Mouse (Mus musculus): Measurements from ENCODE around the gene Olfr692. TPM values are rescaled to one million over a fixed set of nuclear protein-coding genes. Genes with fewer than 3 reads are reported as not detected.
A peak's percentile ranks its signal among the peaks of the same experiment; 100 is the strongest.
"Not testable (repeated sequence)": the region's sequence is repeated elsewhere in the genome, so short reads cannot be mapped to it uniquely, and the experiment has no call there.

Gene Olfr692
- polyA plus RNA-seq, 1 experiment from 2014 or later: not detected

GRCm38 (mm10) chr7:105395131-105395820 is 27.2 kb downstream of the Olfr692 start:
- Histone ChIP-seq H3K4me2 (ENCODE audit: low read length) (no peak overlapping the region), H3K4me1 (ENCODE audit: control insufficient read depth, insufficient read depth, low read length) (peaks cover 6% of the 10 kb centered on the region; the same call in 1 of the 2 replicates), H3K9me3 (replicated peaks; ENCODE audit: control insufficient read depth, low read length) (no peaks in the 10 kb centered on the region), H3K36me3 (ENCODE audit: control insufficient read depth, insufficient read depth, low read length) (no peaks in the 10 kb centered on the region), H3K4me3 (ENCODE audit: low read depth, low read length) (no peak overlapping the region), H3K9ac (ENCODE audit: low read length) (no peak overlapping the region), H3K27me3 (replicated peaks; ENCODE audit: control insufficient read depth, insufficient read depth, low read length) (no peaks in the 10 kb centered on the region), H3K27ac (ENCODE audit: low read depth, low read length) (no peak overlapping the region)
- ATAC-seq (no peak), DNase-seq (ENCODE audit: low spot score) (no peak)

- ATAC-seq: no peak
- Histone ChIP-seq H3K4me3 (ENCODE audit: low read depth, low read length) (no peak overlapping the region), H3K27me3 (replicated peaks; ENCODE audit: control insufficient read depth, insufficient read depth, low read length) (no peaks in the 10 kb centered on the region), H3K9me3 (replicated peaks; ENCODE audit: control insufficient read depth, low read length) (no peaks in the 10 kb centered on the region), H3K4me2 (ENCODE audit: low read length) (no peak overlapping the region), H3K27ac (ENCODE audit: low read depth, low read length) (no peak overlapping the region), H3K9ac (ENCODE audit: low read length) (no peak overlapping the region), H3K36me3 (ENCODE audit: control insufficient read depth, insufficient read depth, low read length) (no peaks in the 10 kb centered on the region), H3K4me1 (ENCODE audit: control insufficient read depth, insufficient read depth, low read length) (peaks cover 6% of the 10 kb centered on the region; the same call in 1 of the 2 replicates)
- DNase-seq (ENCODE audit: low spot score): no peak
Measured at GRCm38 (mm10) chr7:105396126-105396525, 28.1 kb downstream of the Olfr692 start.

- peaks cover 6% of the 10 kb centered on the region; the same call in 1 of the 2 replicates for H3K4me1 ChIP-seq (ENCODE audit: control insufficient read depth, insufficient read depth, low read length)
- no peak; the same call in 1 of the 2 replicates for ATAC-seq
- peak overlapping the region; percentile 84 for H3K9ac ChIP-seq (ENCODE audit: low read length)
- DNase-seq (ENCODE audit: low spot score): peak; percentile 12
- H3K27ac ChIP-seq (ENCODE audit: low read depth, low read length): 0 out of 2 replicates have a peak overlapping the region, but pooled peaks have one; percentile 58
- H3K4me3 ChIP-seq (ENCODE audit: low read depth, low read length): peak overlapping the region; percentile 81
- no peaks in the 10 kb centered on the region for H3K9me3 ChIP-seq (replicated peaks; ENCODE audit: control insufficient read depth, low read length)
- H3K27me3 ChIP-seq (replicated peaks; ENCODE audit: control insufficient read depth, insufficient read depth, low read length): no peaks in the 10 kb centered on the region
- no peaks in the 10 kb centered on the region for H3K36me3 ChIP-seq (ENCODE audit: control insufficient read depth, insufficient read depth, low read length)
- H3K4me2 ChIP-seq (ENCODE audit: low read length): peak overlapping the region; percentile 74
- WGBS: 2% methylated on average over 25 of the region's 25 CpGs
Measured at GRCm38 (mm10) chr7:105399058-105399934, 31.3 kb downstream of the Olfr692 start.

GRCm38 (mm10) chr7:105399935-105400624 is 32.0 kb downstream of the Olfr692 start, which contains the start of gene Fam160a2:
Fam160a2 (minus strand) TSS chr7:105400054.
- DNase-seq (ENCODE audit: low spot score) (peak; percentile 99), ATAC-seq (peak; percentile 98)
- Histone ChIP-seq H3K4me3 (ENCODE audit: low read depth, low read length) (peak within 1 kb of the TSS; percentile 81), H3K9me3 (replicated peaks; ENCODE audit: control insufficient read depth, low read length) (no peaks in the 10 kb centered on the region), H3K27ac (ENCODE audit: low read depth, low read length) (peak within 1 kb of the TSS; percentile 58), H3K4me1 (ENCODE audit: control insufficient read depth, insufficient read depth, low read length) (peaks cover 6% of the 10 kb centered on the region; the same call in 1 of the 2 replicates), H3K4me2 (ENCODE audit: low read length) (peak within 1 kb of the TSS; percentile 74), H3K27me3 (replicated peaks; ENCODE audit: control insufficient read depth, insufficient read depth, low read length) (no peaks in the 10 kb centered on the region), H3K36me3 (ENCODE audit: control insufficient read depth, insufficient read depth, low read length) (no peaks in the 10 kb centered on the region), H3K9ac (ENCODE audit: low read length) (peak within 1 kb of the TSS; percentile 84)
- WGBS: under 1% methylated on average over 55 of the region's 55 CpGs

- DNase-seq (ENCODE audit: low spot score): no peak
- no peak within 1 kb of the TSS for H3K27ac ChIP-seq (ENCODE audit: low read depth, low read length)
- no peak for ATAC-seq
- H3K4me1 ChIP-seq (ENCODE audit: control insufficient read depth, insufficient read depth, low read length): peaks cover under 1% of the 10 kb centered on the region; the same call in 1 of the 2 replicates
- no peaks in the 10 kb centered on the region for H3K9me3 ChIP-seq (replicated peaks; ENCODE audit: control insufficient read depth, low read length)
- H3K4me3 ChIP-seq (ENCODE audit: low read depth, low read length): no peak within 1 kb of the TSS
- H3K27me3 ChIP-seq (replicated peaks; ENCODE audit: control insufficient read depth, insufficient read depth, low read length): no peaks in the 10 kb centered on the region
- H3K36me3 ChIP-seq (ENCODE audit: control insufficient read depth, insufficient read depth, low read length): no peaks in the 10 kb centered on the region
- 83% methylated on average over 5 of the region's 5 CpGs for WGBS
- H3K9ac ChIP-seq (ENCODE audit: low read length): no peak within 1 kb of the TSS
- H3K4me2 ChIP-seq (ENCODE audit: low read length): no peak within 1 kb of the TSS
Measured at GRCm38 (mm10) chr7:105404268-105404667, 36.2 kb downstream of the Olfr692 start, which contains the start of gene Cnga4. Cnga4 (plus strand) TSS chr7:105404568.

GRCm38 (mm10) chr7:105406322-105406721 is 38.3 kb downstream of the Olfr692 start:
- Histone ChIP-seq H3K4me3 (ENCODE audit: low read depth, low read length) (no peak overlapping the region), H3K4me2 (ENCODE audit: low read length) (no peak overlapping the region), H3K9ac (ENCODE audit: low read length) (no peak overlapping the region), H3K27ac (ENCODE audit: low read depth, low read length) (no peak overlapping the region), H3K9me3 (replicated peaks; ENCODE audit: control insufficient read depth, low read length) (no peaks in the 10 kb centered on the region), H3K4me1 (ENCODE audit: control insufficient read depth, insufficient read depth, low read length) (no peaks in the 10 kb centered on the region), H3K27me3 (replicated peaks; ENCODE audit: control insufficient read depth, insufficient read depth, low read length) (no peaks in the 10 kb centered on the region), H3K36me3 (ENCODE audit: control insufficient read depth, insufficient read depth, low read length) (no peaks in the 10 kb centered on the region)
- ATAC-seq (no peak), DNase-seq (ENCODE audit: low spot score) (no peak)
- WGBS: 79% methylated on average over 1 of the region's 1 CpGs

- peak; percentile 77 for ATAC-seq
- not testable (repeated sequence) for H3K4me2 ChIP-seq (ENCODE audit: low read length); H3K9ac ChIP-seq (ENCODE audit: low read length); H3K27me3 ChIP-seq (replicated peaks; ENCODE audit: control insufficient read depth, insufficient read depth, low read length); H3K9me3 ChIP-seq (replicated peaks; ENCODE audit: control insufficient read depth, low read length); H3K27ac ChIP-seq (ENCODE audit: low read depth, low read length); H3K36me3 ChIP-seq (ENCODE audit: control insufficient read depth, insufficient read depth, low read length); H3K4me3 ChIP-seq (ENCODE audit: low read depth, low read length); H3K4me1 ChIP-seq (ENCODE audit: control insufficient read depth, insufficient read depth, low read length)
- WGBS: 63% methylated on average over 8 of the region's 8 CpGs
- DNase-seq (ENCODE audit: low spot score): peak; percentile 73
Measured at GRCm38 (mm10) chr7:105411874-105412632, 44.0 kb downstream of the Olfr692 start.

GRCm38 (mm10) chr7:105414385-105414784 is 46.4 kb downstream of the Olfr692 start:
- Histone ChIP-seq H3K27me3 (replicated peaks; ENCODE audit: control insufficient read depth, insufficient read depth, low read length) (no peaks in the 10 kb centered on the region), H3K4me1 (ENCODE audit: control insufficient read depth, insufficient read depth, low read length) (no peaks in the 10 kb centered on the region), H3K9ac (ENCODE audit: low read length) (no peak overlapping the region), H3K36me3 (ENCODE audit: control insufficient read depth, insufficient read depth, low read length) (no peaks in the 10 kb centered on the region), H3K27ac (ENCODE audit: low read depth, low read length) (no peak overlapping the region), H3K4me2 (ENCODE audit: low read length) (no peak overlapping the region), H3K9me3 (replicated peaks; ENCODE audit: control insufficient read depth, low read length) (no peaks in the 10 kb centered on the region), H3K4me3 (ENCODE audit: low read depth, low read length) (no peak overlapping the region)
- ATAC-seq (no peak), DNase-seq (ENCODE audit: low spot score) (no peak)
- 56% methylated on average over 6 of the region's 6 CpGs for WGBS

Data from forebrain, embryonic 14.5 days (tissue).